Mouse (Mus musculus) CH12.LX (cell line): ENCODE data around the gene Kcnk6.

ENCODE experiments used
- CTCF ChIP-seq, 2 experiments: IDR thresholded peaks in 1 of 2; conservative IDR thresholded peaks in 1 of 2; 2 replicates each; pipeline ENCODE4 v1.5.1; 2011 to 2012; ENCODE audit warnings: low read depth in 2 of 2, low read length in 2 of 2, improper control_type of control experiment in 1 of 2, inconsistent platforms in 1 of 2, mild to moderate bottlenecking in 1 of 2, moderate library complexity in 1 of 2
- E2F4 ChIP-seq: IDR thresholded peaks from 2 replicates; pipeline ENCODE4 v1.6.1; 2011; ENCODE audit warnings: low read depth, low read length, improper control_type of control experiment; ENCODE audit not compliant: insufficient replicate concordance
- EP300 ChIP-seq: IDR thresholded peaks from 2 replicates; pipeline ENCODE4 v1.6.1; 2011; ENCODE audit warnings: low read length, improper control_type of control experiment
- GABPA ChIP-seq: IDR thresholded peaks from 2 replicates; pipeline ENCODE4 v1.6.1; 2012; ENCODE audit warnings: low read depth, low read length, improper control_type of control experiment, inconsistent platforms; ENCODE audit not compliant: insufficient replicate concordance
- MAX ChIP-seq: IDR thresholded peaks from 2 replicates; pipeline ENCODE4 v1.6.1; 2011; ENCODE audit warnings: low read length, improper control_type of control experiment
- NRF1 ChIP-seq: IDR thresholded peaks from 2 replicates; pipeline ENCODE4 v1.6.1; 2014; ENCODE audit warnings: low read depth, mild to moderate bottlenecking, inconsistent platforms, low read length, improper control_type of control experiment, moderate library complexity
- PAX5 ChIP-seq: IDR thresholded peaks from 2 replicates; pipeline ENCODE4 v1.6.1; 2012; ENCODE audit warnings: low read length, inconsistent platforms, mixed read lengths
- POLR2AphosphoS2 ChIP-seq: IDR thresholded peaks from 2 replicates; pipeline ENCODE4 v1.6.1; 2011; ENCODE audit warnings: low read depth, low read length, improper control_type of control experiment
- RAD21 ChIP-seq: IDR thresholded peaks from 2 replicates; pipeline ENCODE4 v1.6.1; 2011; ENCODE audit warnings: low read depth, mild to moderate bottlenecking, low read length, improper control_type of control experiment, moderate library complexity
- SMC3 ChIP-seq: IDR thresholded peaks from 2 replicates; pipeline ENCODE4 v1.6.1; 2011; ENCODE audit warnings: low read depth, low read length, improper control_type of control experiment
- ZC3H11A ChIP-seq: IDR thresholded peaks from 2 replicates; pipeline ENCODE4 v1.6.1; 2012; ENCODE audit warnings: low read depth, mild to moderate bottlenecking, inconsistent platforms, low read length, improper control_type of control experiment

DNA sequence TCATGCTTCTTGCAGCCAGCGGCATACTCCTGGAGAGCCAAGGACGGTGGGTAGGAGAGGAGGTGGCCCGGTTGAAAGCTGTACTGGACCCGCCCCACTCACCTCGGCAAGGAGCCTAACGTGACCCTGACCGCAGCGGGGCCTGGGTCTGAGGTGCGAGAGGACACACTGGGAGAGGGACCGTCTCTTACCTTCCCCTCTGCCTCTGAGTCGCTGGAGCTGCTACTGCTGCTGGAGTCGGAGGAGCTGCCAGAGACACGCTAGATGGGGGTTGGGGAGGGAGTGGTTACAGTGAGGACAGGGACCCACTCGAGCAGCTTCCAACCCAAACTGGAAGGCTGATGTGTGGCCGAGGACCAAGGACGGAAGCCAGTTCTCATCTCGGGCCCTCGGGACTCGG, 15.4 kb upstream of the Kcnk6 start:
- TF ChIP-seq E2F4 = no peak
- no peak for TF ChIP-seq EP300
- TF ChIP-seq CTCF (conservative IDR thresholded peaks at IDR 0.05 in 1 of 2, IDR thresholded peaks at IDR 0.05 in 1 of 2; ENCODE audit: low read depth in 2 of 2, low read length in 2 of 2) = no peak
- no peak for TF ChIP-seq POLR2AphosphoS2
- no peak for TF ChIP-seq MAX
- TF ChIP-seq RAD21 = no peak
- TF ChIP-seq PAX5 = no peak
- TF ChIP-seq ZC3H11A = no peak
- no peak for TF ChIP-seq NRF1
- TF ChIP-seq GABPA = no peak
- no peak for TF ChIP-seq SMC3
